Comparison of ENCODE assay signal across 10 mouse cellular contexts in genomic region chr2:164783926-164784581, GRCm38 (mm10). TPM values are rescaled to one million over a fixed set of nuclear protein-coding genes. Genes with fewer than 3 reads are reported as not detected.
DNase-seq lines count a peak whose midpoint lies in the region; ATAC-seq lines count a peak whose summit lies in the region.
"Had no signal": no experiment of that assay in that cellular context is flagged by ENCODE, and none has a peak within 500 bp of the region (broad histone marks: within the 10 kb centered on the region; RNA-seq: fewer than 3 reads in every experiment).

No protein-coding gene starts in this region.

- peak; percentile 30 for DNase-seq in embryonic facial prominence, embryonic 11.5 days (ENCODE audit: low spot score)
- no peak for DNase-seq in embryonic facial prominence, embryonic 10.5 days (ENCODE audit: low spot score)
- DNase-seq in liver: no peak
- DNase-seq in cerebellum, adult 18-20 months: no peak
- DNase-seq in kidney, postnatal 36 days: no peak
- DNase-seq: gastrocnemius, postnatal 14 days; kidney, adult 11 months had no signal

- no peaks in the 10 kb centered on the region for H3K36me3 ChIP-seq in embryonic facial prominence, embryonic 11.5 days (replicated peaks; ENCODE audit: control insufficient read depth, insufficient read depth, low read depth, low read length)
- peaks cover 8% of the 10 kb centered on the region; the same call in 1 of the 2 replicates for H3K36me3 ChIP-seq in embryonic facial prominence, embryonic 10.5 days (replicated peaks)
- H3K36me3 ChIP-seq in liver, embryonic 12.5 days: 0 out of 2 replicates have a peak, but pooled peaks cover 9% of the 10 kb centered on the region
- H3K36me3 ChIP-seq in embryonic facial prominence, embryonic 12.5 days: 0 out of 2 replicates have a peak, but pooled peaks cover 4% of the 10 kb centered on the region
- no peaks in the 10 kb centered on the region for H3K36me3 ChIP-seq in stomach, embryonic 16.5 days (ENCODE audit: control insufficient read depth, insufficient read depth, low read length)

- H3K9ac ChIP-seq in embryonic facial prominence, embryonic 11.5 days (replicated peaks; ENCODE audit: low read length): no peak overlapping the region
- no peak overlapping the region for H3K9ac ChIP-seq in liver, embryonic 12.5 days
- no peak overlapping the region for H3K9ac ChIP-seq in embryonic facial prominence, embryonic 12.5 days
- no peak overlapping the region for H3K9ac ChIP-seq in stomach, embryonic 16.5 days (ENCODE audit: low read length)

- H3K9me3 ChIP-seq in embryonic facial prominence, embryonic 11.5 days (replicated peaks; ENCODE audit: control insufficient read depth, low read length): no peaks in the 10 kb centered on the region
- no peaks in the 10 kb centered on the region for H3K9me3 ChIP-seq in embryonic facial prominence, embryonic 10.5 days
- no peaks in the 10 kb centered on the region for H3K9me3 ChIP-seq in liver, embryonic 12.5 days (replicated peaks)
- no peaks in the 10 kb centered on the region for H3K9me3 ChIP-seq in embryonic facial prominence, embryonic 12.5 days
- no peaks in the 10 kb centered on the region for H3K9me3 ChIP-seq in stomach, embryonic 16.5 days (replicated peaks; ENCODE audit: control insufficient read depth, low read length)

- no peak overlapping the region for H3K4me3 ChIP-seq in embryonic facial prominence, embryonic 11.5 days (ENCODE audit: low read depth, low read length)
- no peak overlapping the region for H3K4me3 ChIP-seq in embryonic facial prominence, embryonic 10.5 days
- no peak overlapping the region for H3K4me3 ChIP-seq in liver, embryonic 12.5 days
- H3K4me3 ChIP-seq in embryonic facial prominence, embryonic 12.5 days: no peak overlapping the region
- no peak overlapping the region for H3K4me3 ChIP-seq in stomach, embryonic 16.5 days (replicated peaks; ENCODE audit: low read length)

- 75% methylated on average over 7 of the region's 7 CpGs for WGBS in embryonic facial prominence, embryonic 11.5 days
- 75% methylated on average over 7 of the region's 7 CpGs for WGBS in embryonic facial prominence, embryonic 10.5 days
- WGBS in liver, embryonic 12.5 days (ENCODE audit: insufficient replicate concordance): 67% methylated on average over 7 of the region's 7 CpGs
- 71% methylated on average over 7 of the region's 7 CpGs for WGBS in embryonic facial prominence, embryonic 12.5 days
- 69% methylated on average over 7 of the region's 7 CpGs for WGBS in stomach, embryonic 16.5 days

- H3K27ac ChIP-seq in embryonic facial prominence, embryonic 11.5 days (replicated peaks; ENCODE audit: low read depth, low read length): no peak overlapping the region
- no peak overlapping the region for H3K27ac ChIP-seq in embryonic facial prominence, embryonic 10.5 days (replicated peaks)
- H3K27ac ChIP-seq in liver, embryonic 12.5 days: no peak overlapping the region
- H3K27ac ChIP-seq in embryonic facial prominence, embryonic 12.5 days: no peak overlapping the region
- H3K27ac ChIP-seq in stomach, embryonic 16.5 days (ENCODE audit: low read length): no peak overlapping the region

- no peaks in the 10 kb centered on the region for H3K27me3 ChIP-seq in embryonic facial prominence, embryonic 11.5 days (ENCODE audit: control insufficient read depth, insufficient read depth, low read length)
- peaks cover 13% of the 10 kb centered on the region; the same call in 1 of the 2 replicates for H3K27me3 ChIP-seq in embryonic facial prominence, embryonic 10.5 days (replicated peaks; ENCODE audit: low read depth, poor library complexity, severe bottlenecking)
- peaks cover 62% of the 10 kb centered on the region for H3K27me3 ChIP-seq in liver, embryonic 12.5 days (replicated peaks)
- no peaks in the 10 kb centered on the region for H3K27me3 ChIP-seq in embryonic facial prominence, embryonic 12.5 days
- H3K27me3 ChIP-seq in stomach, embryonic 16.5 days (ENCODE audit: control insufficient read depth, insufficient read depth, low read length): no peaks in the 10 kb centered on the region

- H3K4me2 ChIP-seq in embryonic facial prominence, embryonic 11.5 days (ENCODE audit: low read depth, low read length): no peak overlapping the region
- 0 out of 2 replicates have a peak overlapping the region, but pooled peaks have one; percentile 99 for H3K4me2 ChIP-seq in liver, embryonic 12.5 days
- H3K4me2 ChIP-seq in embryonic facial prominence, embryonic 12.5 days (replicated peaks): peak overlapping the region; percentile 64; the same call in 1 of the 2 replicates
- peak overlapping the region; percentile 89; the same call in 1 of the 2 replicates for H3K4me2 ChIP-seq in stomach, embryonic 16.5 days (ENCODE audit: low read depth, low read length)

- ATAC-seq in embryonic facial prominence, embryonic 11.5 days (replicated peaks; ENCODE audit: insufficient number of reproducible peaks, low FRiP score, low TSS enrichment, low read depth): no peak
- no peak for ATAC-seq in liver, embryonic 12.5 days
- ATAC-seq in embryonic facial prominence, embryonic 12.5 days (ENCODE audit: insufficient number of reproducible peaks, insufficient read depth, low FRiP score, low TSS enrichment): no peak
- ATAC-seq in stomach, embryonic 16.5 days (ENCODE audit: insufficient read depth, low FRiP score): no peak

- no peaks in the 10 kb centered on the region for H3K4me1 ChIP-seq in embryonic facial prominence, embryonic 11.5 days (ENCODE audit: control insufficient read depth, insufficient read depth, low read length)
- H3K4me1 ChIP-seq in embryonic facial prominence, embryonic 10.5 days: peaks cover 36% of the 10 kb centered on the region
- H3K4me1 ChIP-seq in liver, embryonic 12.5 days: peaks cover 46% of the 10 kb centered on the region
- peaks cover 15% of the 10 kb centered on the region; the same call in 1 of the 2 replicates for H3K4me1 ChIP-seq in embryonic facial prominence, embryonic 12.5 days
- H3K4me1 ChIP-seq in stomach, embryonic 16.5 days (ENCODE audit: control insufficient read depth, insufficient read depth, low read length): peaks cover 19% of the 10 kb centered on the region

RNA-seq across cellular contexts. Expression of gene Snx21, which starts 1.6 kb away (rescaled TPM):
- polyA plus RNA-seq in embryonic facial prominence, embryonic 11.5 days (2014; fragmentation: Nextera tagmentation; extraction: Ambion mirVana): 9.9 and 10.5 TPM in 2 replicates
- polyA plus RNA-seq in embryonic facial prominence, embryonic 10.5 days (2016; fragmentation: Nextera tagmentation; extraction: Ambion mirVana): 10.7 and 11.9 TPM in 2 replicates
- polyA plus RNA-seq in liver, embryonic 12.5 days (2016; fragmentation: Nextera tagmentation; extraction: Ambion mirVana): 5.5 TPM in 2 replicates
- polyA plus RNA-seq in embryonic facial prominence, embryonic 12.5 days (2016; fragmentation: Nextera tagmentation; extraction: Ambion mirVana): 18.3 and 19.6 TPM in 2 replicates
- polyA plus RNA-seq in stomach, embryonic 16.5 days (2015; fragmentation: Nextera tagmentation; extraction: Ambion mirVana): 26.3 and 26.5 TPM in 2 replicates

RNA-seq across cellular contexts. Expression of gene Tnnc2, which starts 4.3 kb away (rescaled TPM):
- polyA plus RNA-seq in embryonic facial prominence, embryonic 11.5 days (2014; fragmentation: Nextera tagmentation; extraction: Ambion mirVana): 4.3 and 11.2 TPM in 2 replicates
- polyA plus RNA-seq in embryonic facial prominence, embryonic 10.5 days (2016; fragmentation: Nextera tagmentation; extraction: Ambion mirVana): not detected in 2 replicates
- 0.66 and 1.8 TPM in 2 replicates for polyA plus RNA-seq in liver, embryonic 12.5 days (2016; fragmentation: Nextera tagmentation; extraction: Ambion mirVana)
- polyA plus RNA-seq in embryonic facial prominence, embryonic 12.5 days (2016; fragmentation: Nextera tagmentation; extraction: Ambion mirVana): 31.7 and 40.6 TPM in 2 replicates
- 15.7 and 377 TPM in 2 replicates for polyA plus RNA-seq in stomach, embryonic 16.5 days (2015; fragmentation: Nextera tagmentation; extraction: Ambion mirVana)

RNA-seq across cellular contexts. Expression of gene Ube2c, which starts 14.4 kb away (rescaled TPM):
- polyA plus RNA-seq in embryonic facial prominence, embryonic 11.5 days (2014; fragmentation: Nextera tagmentation; extraction: Ambion mirVana): 534 and 547 TPM in 2 replicates
- 571 and 605 TPM in 2 replicates for polyA plus RNA-seq in embryonic facial prominence, embryonic 10.5 days (2016; fragmentation: Nextera tagmentation; extraction: Ambion mirVana)
- polyA plus RNA-seq in liver, embryonic 12.5 days (2016; fragmentation: Nextera tagmentation; extraction: Ambion mirVana): 669 and 687 TPM in 2 replicates
- 472 and 488 TPM in 2 replicates for polyA plus RNA-seq in embryonic facial prominence, embryonic 12.5 days (2016; fragmentation: Nextera tagmentation; extraction: Ambion mirVana)
- polyA plus RNA-seq in stomach, embryonic 16.5 days (2015; fragmentation: Nextera tagmentation; extraction: Ambion mirVana): 332 and 335 TPM in 2 replicates

RNA-seq across cellular contexts. Expression of gene Acot8, which starts 20.6 kb away (rescaled TPM):
- 9.6 and 11.6 TPM in 2 replicates for polyA plus RNA-seq in embryonic facial prominence, embryonic 11.5 days (2014; fragmentation: Nextera tagmentation; extraction: Ambion mirVana)
- 13.9 and 15.8 TPM in 2 replicates for polyA plus RNA-seq in embryonic facial prominence, embryonic 10.5 days (2016; fragmentation: Nextera tagmentation; extraction: Ambion mirVana)
- 20.3 and 21.5 TPM in 2 replicates for polyA plus RNA-seq in liver, embryonic 12.5 days (2016; fragmentation: Nextera tagmentation; extraction: Ambion mirVana)
- polyA plus RNA-seq in embryonic facial prominence, embryonic 12.5 days (2016; fragmentation: Nextera tagmentation; extraction: Ambion mirVana): 16.8 and 16.9 TPM in 2 replicates
- 23.8 and 23.9 TPM in 2 replicates for polyA plus RNA-seq in stomach, embryonic 16.5 days (2015; fragmentation: Nextera tagmentation; extraction: Ambion mirVana)

RNA-seq across cellular contexts. Expression of gene Zswim3, which starts 20.8 kb away (rescaled TPM):
- 9.8 and 11.3 TPM in 2 replicates for polyA plus RNA-seq in embryonic facial prominence, embryonic 11.5 days (2014; fragmentation: Nextera tagmentation; extraction: Ambion mirVana)
- 8.5 and 8.6 TPM in 2 replicates for polyA plus RNA-seq in embryonic facial prominence, embryonic 10.5 days (2016; fragmentation: Nextera tagmentation; extraction: Ambion mirVana)
- 4.8 and 5.9 TPM in 2 replicates for polyA plus RNA-seq in liver, embryonic 12.5 days (2016; fragmentation: Nextera tagmentation; extraction: Ambion mirVana)
- polyA plus RNA-seq in embryonic facial prominence, embryonic 12.5 days (2016; fragmentation: Nextera tagmentation; extraction: Ambion mirVana): 9.0 and 9.5 TPM in 2 replicates
- polyA plus RNA-seq in stomach, embryonic 16.5 days (2015; fragmentation: Nextera tagmentation; extraction: Ambion mirVana): 8.8 TPM in 2 replicates
